Mouse (Mus musculus): ENCODE results near the gene Serpine1.

DNA sequence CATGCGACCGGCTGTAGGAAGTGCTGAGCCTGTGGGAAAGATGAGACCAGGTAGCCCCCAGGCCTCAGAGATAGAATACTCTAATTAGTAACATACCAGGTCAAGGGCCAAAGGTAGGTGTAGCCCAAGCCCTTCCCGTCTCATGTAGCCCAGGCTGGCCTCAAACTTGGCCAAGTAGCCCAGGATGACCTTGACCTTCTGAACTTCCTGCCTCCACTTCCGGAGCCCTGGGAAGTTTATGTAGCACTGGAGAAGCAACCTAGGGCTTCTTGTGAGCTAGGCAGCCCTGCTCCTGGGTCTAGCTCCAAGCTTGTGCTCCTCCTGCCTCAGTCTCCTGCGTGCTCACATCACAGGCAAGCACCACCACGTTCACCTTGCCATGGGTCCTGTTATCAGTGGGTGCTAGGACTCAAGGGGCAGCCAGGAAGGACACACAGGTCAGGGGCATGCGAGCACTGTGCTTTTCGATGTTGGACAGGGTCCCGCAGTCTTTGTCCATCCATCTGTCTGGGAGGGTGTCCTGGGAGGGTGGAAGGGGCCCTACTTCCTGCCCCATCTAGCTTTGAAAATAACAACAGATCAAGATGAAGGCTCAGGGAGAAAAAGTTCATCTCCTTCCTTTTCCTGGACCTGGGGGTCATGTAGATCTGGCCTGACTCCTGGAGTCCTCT, 43.0 kb upstream of the Serpine1 start:
- TF ChIP-seq CHD1 (IDR thresholded peaks at IDR 0.05; ENCODE audit: low read depth, low read length) = no peak
- TF ChIP-seq USF2 (IDR thresholded peaks at IDR 0.05; ENCODE audit: borderline replicate concordance in 1 of 2, insufficient read depth in 1 of 2, low read depth in 1 of 2, low read length in 2 of 2) = no peak
- no peak for TF ChIP-seq CTCF (IDR thresholded peaks at IDR 0.05 in 2 of 3, conservative IDR thresholded peaks at IDR 0.05 in 1 of 3; ENCODE audit: control insufficient read depth in 1 of 3, insufficient read depth in 1 of 3, low read depth in 2 of 3, low read length in 3 of 3, poor library complexity in 1 of 3, severe bottlenecking in 1 of 3)
- TF ChIP-seq GABPA (IDR thresholded peaks at IDR 0.05; ENCODE audit: low read depth, low read length) = no peak
- TF ChIP-seq POLR2A (IDR thresholded peaks at IDR 0.05; ENCODE audit: control insufficient read depth in 1 of 2, insufficient read depth in 1 of 2, low read depth in 1 of 2, low read length in 2 of 2, poor library complexity in 1 of 2) = no peak
- no peak for TF ChIP-seq EP300 (IDR thresholded peaks at IDR 0.05; ENCODE audit: low read depth in 1 of 2, low read length in 2 of 2)
- TF ChIP-seq UBTF (IDR thresholded peaks at IDR 0.05; ENCODE audit: borderline replicate concordance, insufficient read depth, low read depth, low read length) = no peak
- TF ChIP-seq TCF12 (IDR thresholded peaks at IDR 0.05; ENCODE audit: low read depth, low read length) = no peak
- TF ChIP-seq NRF1 (IDR thresholded peaks at IDR 0.05; ENCODE audit: insufficient read depth, low read depth, low read length, poor library complexity, severe bottlenecking) = no peak
- TF ChIP-seq MAFK (IDR thresholded peaks at IDR 0.05; ENCODE audit: borderline replicate concordance, low read depth, low read length) = no peak
- TF ChIP-seq GATA1 (IDR thresholded peaks at IDR 0.05; ENCODE audit: low read depth, low read length) = no peak
- TF ChIP-seq TAL1 (IDR thresholded peaks at IDR 0.05; ENCODE audit: low read length) = no peak
- TF ChIP-seq ELF1 (IDR thresholded peaks at IDR 0.05; ENCODE audit: low read depth, low read length) = no peak

Measured in MEL (cell line).